Mouse (Mus musculus) embryonic stem cell, embryonic (primary cell): Measurements from ENCODE around the gene Atp6ap1l.

ENCODE experiments used
- CTCF ChIA-PET, 4 experiments: fragments of 300-600 bp in 2 of 4; fragments of 350-600 bp in 2 of 4; sonication (Branson Sonifier 250); formaldehyde crosslinking; loops; one replicate each; lab custom pipeline; 2022; ENCODE audit warnings: inconsistent platforms in 2 of 4; lab: Charles Lee
- POLR2A ChIA-PET, 4 experiments: fragments of 300-600 bp in 2 of 4; fragments of 350-600 bp in 2 of 4; sonication (Branson Sonifier 250); formaldehyde crosslinking; loops; one replicate each; lab custom pipeline; 2022; ENCODE audit warnings: antibody characterized with exemption in 4 of 4, inconsistent platforms in 1 of 4; lab: Charles Lee

Atp6ap1l gene

DNA sequence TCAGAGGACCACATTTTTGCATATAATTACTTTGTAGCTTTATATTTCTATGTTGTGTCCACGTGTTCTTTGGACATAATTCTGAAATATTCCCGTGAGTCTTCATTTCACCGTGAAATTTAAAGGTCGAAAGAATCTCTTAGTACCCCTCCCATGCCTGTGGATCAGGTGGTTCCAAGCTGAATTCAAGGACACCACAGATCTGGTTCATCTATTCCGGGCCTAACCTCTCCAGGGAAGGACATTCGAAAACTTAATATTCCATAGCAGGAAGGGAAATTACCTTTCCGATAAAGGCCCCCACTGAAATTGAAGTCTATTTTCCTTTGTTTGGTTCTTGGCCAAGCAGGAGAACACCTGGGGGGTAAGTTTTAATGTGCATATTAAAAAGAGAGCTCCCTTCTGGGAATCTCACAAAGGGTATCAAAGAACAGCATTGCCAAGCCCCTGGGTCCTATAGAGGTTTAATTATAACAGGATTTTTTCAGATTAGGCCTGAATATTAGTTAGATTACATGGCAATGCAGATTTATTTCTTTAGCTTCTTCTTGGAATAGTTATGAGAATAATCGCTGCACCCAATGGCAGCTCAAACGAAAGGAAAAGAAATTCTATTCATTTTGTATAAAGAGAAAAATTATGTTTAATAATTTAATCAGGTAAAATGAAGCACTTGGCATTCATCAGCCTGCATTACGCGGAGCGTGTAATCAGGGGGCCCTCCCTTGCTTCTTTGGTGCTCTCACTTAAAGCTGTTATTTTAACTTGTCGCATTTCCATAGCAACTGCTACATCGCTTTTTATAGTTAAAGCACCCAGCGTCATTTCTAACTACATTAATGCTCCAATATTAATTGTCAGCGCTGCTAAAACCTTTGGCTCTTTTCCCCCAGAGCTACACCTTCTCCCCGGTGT is 7.9 kb upstream of the Atp6ap1l start:
- ChIA-PET POLR2A (interaction anchor here (0.9 to 4.9 kb wide), 9 partner anchors 9 to 28 kb away, joined by 3 to 71 read pairs (median 5); partner anchors contain the start of gene Rps23 (in 2 of the 4)), CTCF (no interaction called here)

DNA sequence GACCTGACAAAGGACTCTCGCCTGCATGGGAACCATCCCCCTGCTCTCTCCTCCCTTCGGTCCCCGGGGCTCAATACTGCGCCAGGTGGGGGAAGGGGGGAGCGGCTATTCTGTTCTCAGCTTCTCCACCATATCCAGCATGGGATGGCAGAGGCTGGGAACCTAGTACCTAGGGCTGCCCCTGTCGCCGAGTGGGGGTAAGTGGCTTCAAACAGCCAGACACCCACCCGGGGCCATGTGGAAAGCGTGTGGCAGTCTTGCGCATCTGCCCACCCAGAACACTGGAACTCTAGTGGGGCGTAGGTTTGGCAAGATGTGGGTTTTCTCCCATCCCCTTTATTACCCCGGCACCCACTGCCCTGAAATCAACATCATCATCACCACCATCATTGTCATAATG is 2.2 kb upstream of the Atp6ap1l start:
- POLR2A ChIA-PET = interaction anchor here in 1 of 4 experiments (5.8 kb wide), 1 partner anchor 17 kb away, joined by 30 read pairs; the partner anchor contains the start of gene Rps23
- CTCF ChIA-PET = no interaction called here

GRCm38 (mm10) chr13:90896821-90897220 is 8.3 kb downstream of the Atp6ap1l start:
- ChIA-PET POLR2A (interaction anchor here in 1 of 4 experiments (2.3 kb wide), 1 partner anchor 27 kb away, joined by 10 read pairs; the partner anchor contains the start of gene Rps23), CTCF (no interaction called here)

- ChIA-PET POLR2A (interaction anchor here in 1 of 4 experiments (2.3 kb wide), 1 partner anchor 28 kb away, joined by 10 read pairs; the partner anchor contains the start of gene Rps23), CTCF (no interaction called here)
These were observed 9.1 kb downstream of the Atp6ap1l start for GRCm38 (mm10) chr13:90896098-90896497.

- ChIA-PET POLR2A (no interaction called here), CTCF (no interaction called here)
These were observed 10.3 kb downstream of the Atp6ap1l start for GRCm38 (mm10) chr13:90894819-90895218.

- ChIA-PET CTCF (no interaction called here), POLR2A (interaction anchor here in 1 of 4 experiments (0.6 kb wide), 1 partner anchor 66 kb away, joined by 3 read pairs; no protein-coding TSS in a partner anchor)
These were observed 15.0 kb downstream of the Atp6ap1l start for GRCm38 (mm10) chr13:90890111-90890510.

DNA sequence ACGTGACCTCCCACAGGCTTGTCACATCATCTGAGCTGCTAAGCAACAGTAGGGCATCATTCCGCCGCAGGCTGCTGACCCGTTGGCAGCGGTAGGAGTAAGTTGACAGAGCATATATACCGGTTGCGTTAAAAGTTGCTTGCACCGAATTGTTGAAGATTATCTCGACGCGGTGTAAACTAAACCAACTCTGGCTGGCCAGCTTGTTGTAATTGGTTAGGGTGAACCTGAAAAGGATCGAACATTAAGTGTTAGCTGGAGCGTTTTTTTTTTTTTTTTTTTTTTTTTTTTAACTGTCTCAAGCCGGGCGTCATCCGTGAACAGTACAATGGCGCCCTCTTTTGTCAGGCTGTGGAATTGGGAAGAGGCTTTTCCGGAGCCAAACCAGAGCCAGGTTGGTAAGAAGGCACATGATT is 18.6 kb downstream of the Atp6ap1l start:
- POLR2A ChIA-PET = interaction anchor here in 3 of 4 experiments (0.5 to 1.6 kb wide), 6 partner anchors 27 to 948 kb away, joined by 3 to 5 read pairs (median 3); no protein-coding TSS in a partner anchor
- CTCF ChIA-PET = interaction anchor here (0.5 to 0.8 kb wide), 29 partner anchors 13 to 1610 kb away, joined by 3 to 17 read pairs (median 4); no protein-coding TSS in a partner anchor

GRCm38 (mm10) chr13:90885856-90886532 is 19.2 kb downstream of the Atp6ap1l start:
- POLR2A ChIA-PET = interaction anchor here in 3 of 4 experiments (0.5 to 1.6 kb wide), 6 partner anchors 28 to 947 kb away, joined by 3 to 5 read pairs (median 3); no protein-coding TSS in a partner anchor
- CTCF ChIA-PET = interaction anchor here (0.6 to 0.8 kb wide), 28 partner anchors 12 to 1611 kb away, joined by 3 to 17 read pairs (median 4); no protein-coding TSS in a partner anchor

GRCm38 (mm10) chr13:90881727-90882429 is 23.3 kb downstream of the Atp6ap1l start:
- POLR2A ChIA-PET = interaction anchor here in 1 of 4 experiments (1.2 kb wide), 1 partner anchor 41 kb away, joined by 4 read pairs; no protein-coding TSS in a partner anchor
- CTCF ChIA-PET = no interaction called here

DNA sequence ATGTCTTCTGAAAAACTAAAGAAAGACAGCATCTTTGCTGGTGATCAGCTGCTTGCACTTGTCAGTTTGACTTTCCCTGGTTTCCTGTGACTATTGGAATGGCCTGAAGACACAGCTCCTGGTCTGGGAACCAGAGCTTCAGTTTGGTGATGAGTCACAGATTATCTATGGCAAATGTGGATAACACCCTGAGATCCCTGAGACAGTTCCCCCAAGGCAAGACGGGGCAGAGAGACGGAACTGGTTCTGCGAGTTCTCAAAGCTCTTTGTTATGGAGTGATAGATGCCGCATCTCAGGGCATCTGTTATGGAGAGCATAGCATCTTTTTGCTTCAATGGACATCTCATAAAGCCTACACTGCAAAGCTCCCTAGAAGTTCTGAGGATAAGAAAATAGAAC is 33.6 kb downstream of the Atp6ap1l start:
- ChIA-PET POLR2A (interaction anchor here in 1 of 4 experiments (2.0 kb wide), 1 partner anchor 53 kb away, joined by 9 read pairs; no protein-coding TSS in a partner anchor), CTCF (no interaction called here)

DNA sequence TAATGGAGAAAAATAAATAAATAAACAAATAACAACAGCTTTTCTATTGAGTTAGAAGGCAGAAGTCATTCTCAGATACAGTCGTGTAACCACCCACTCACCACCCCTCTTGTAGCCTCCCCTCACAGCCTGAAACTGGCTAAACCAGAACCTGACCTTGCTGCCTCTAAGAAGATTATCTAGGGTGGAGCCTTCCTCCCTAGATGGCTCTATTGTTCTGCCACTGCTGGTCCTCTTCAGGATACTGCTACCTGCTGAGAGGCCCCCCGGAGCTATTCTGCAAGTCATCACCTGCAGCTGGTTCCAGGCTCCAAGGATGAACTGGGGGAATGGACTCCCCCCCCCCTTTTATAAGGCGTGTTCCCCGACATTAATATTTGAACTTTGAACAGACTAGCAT is 36.0 kb downstream of the Atp6ap1l start:
- CTCF ChIA-PET = interaction anchor here in 1 of 4 experiments (0.7 kb wide), 1 partner anchor 9 kb away, joined by 3 read pairs; no protein-coding TSS in a partner anchor
- POLR2A ChIA-PET = interaction anchor here in 1 of 4 experiments (0.6 to 0.8 kb wide), 2 partner anchors 54 to 1210 kb away, joined by 3 read pairs; no protein-coding TSS in a partner anchor

DNA sequence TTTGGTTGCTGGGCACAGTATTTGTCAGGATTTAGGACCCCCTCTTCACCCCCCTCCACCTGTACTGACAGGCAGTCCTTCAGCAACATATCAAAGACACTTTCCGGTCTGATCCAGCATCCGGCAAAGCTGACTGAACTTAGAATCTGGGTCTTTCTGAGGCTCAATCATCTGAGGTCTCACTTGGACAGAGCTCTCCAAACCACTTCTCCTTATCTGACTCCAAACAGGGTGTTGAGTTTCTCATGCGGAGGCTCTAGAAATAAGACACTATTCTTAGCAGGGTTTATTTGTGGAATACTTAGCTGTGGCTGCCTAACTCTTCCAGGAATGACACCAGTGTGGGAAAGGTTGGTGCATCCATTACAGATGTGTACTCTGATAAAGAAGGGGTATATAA is 43.0 kb downstream of the Atp6ap1l start:
- ChIA-PET POLR2A (interaction anchor here in 1 of 4 experiments (0.6 kb wide), 1 partner anchor 11 kb away, joined by 3 read pairs; no protein-coding TSS in a partner anchor), CTCF (no interaction called here)

DNA sequence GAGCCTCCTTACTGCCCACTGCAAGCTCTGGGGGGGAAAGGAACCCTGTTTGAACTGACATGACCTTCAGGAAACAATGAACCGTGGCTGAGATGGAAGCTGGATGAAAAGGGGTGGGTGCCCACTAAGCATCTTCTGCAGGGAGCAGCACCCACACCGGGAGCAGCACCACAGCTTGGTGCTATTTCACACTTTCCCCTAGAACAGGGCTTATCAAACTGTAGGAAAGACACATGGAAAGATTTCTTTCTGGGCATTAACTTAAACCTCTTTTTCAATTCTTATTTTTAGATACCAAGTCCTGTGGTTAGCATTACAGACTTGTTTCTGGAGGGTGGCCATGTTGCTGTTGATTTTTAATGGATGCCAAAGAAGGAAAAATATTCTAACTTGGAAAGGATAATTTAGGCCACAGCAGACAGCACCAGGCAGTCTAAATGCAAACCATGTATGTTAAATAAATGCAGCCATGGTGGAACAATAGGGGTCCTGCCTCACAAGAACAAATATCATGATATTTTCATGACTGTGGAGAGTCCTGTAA is 44.2 kb downstream of the Atp6ap1l start:
- POLR2A ChIA-PET = no interaction called here
- CTCF ChIA-PET = interaction anchor here in 1 of 4 experiments (1.0 kb wide), 1 partner anchor 1227 kb away, joined by 3 read pairs; no protein-coding TSS in a partner anchor

DNA sequence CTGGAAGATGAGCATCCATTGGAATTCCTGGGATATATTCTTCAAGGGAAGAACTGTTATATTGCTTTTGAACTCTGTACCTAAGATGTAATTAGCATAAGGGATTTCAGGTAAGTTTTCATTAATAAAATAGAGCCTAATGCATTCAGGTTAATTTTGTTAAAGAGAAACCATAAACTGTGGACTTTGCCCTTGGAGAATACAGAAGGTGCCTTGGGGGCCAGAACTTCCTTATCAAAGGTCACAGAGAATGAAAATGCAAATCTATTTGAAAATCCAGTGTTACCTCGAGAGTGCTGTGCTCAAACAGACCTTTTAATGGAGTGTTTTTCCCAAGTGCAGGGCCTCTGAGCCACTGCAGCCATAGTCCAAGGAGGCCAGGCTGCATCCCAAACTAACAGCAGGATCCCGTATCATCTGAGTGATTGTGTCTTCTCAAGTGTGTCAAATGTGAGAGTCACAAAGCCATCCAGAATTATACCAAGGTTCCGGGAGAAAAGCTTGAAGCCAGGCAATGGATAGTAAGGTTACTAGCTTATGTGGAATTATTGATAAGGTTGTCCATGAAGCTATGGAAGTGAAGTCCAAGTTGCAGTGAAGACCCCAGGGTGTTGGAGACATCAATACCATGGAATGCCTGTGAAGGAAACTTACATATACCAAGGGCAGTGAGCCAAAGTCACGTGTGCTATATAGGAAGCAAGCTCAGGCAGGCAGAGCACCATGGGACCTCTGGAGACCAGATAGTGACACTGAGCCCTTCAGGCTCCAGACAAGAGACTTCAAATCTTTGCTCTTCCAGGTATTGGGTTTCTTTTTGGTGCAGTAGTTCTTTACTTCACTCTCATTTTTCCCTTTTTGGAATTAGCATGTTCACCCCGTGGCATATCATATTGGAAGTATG is 52.2 kb downstream of the Atp6ap1l start:
- ChIA-PET CTCF (interaction anchor here in 1 of 4 experiments (0.6 kb wide), 1 partner anchor 33 kb away, joined by 5 read pairs; no protein-coding TSS in a partner anchor), POLR2A (no interaction called here)

DNA sequence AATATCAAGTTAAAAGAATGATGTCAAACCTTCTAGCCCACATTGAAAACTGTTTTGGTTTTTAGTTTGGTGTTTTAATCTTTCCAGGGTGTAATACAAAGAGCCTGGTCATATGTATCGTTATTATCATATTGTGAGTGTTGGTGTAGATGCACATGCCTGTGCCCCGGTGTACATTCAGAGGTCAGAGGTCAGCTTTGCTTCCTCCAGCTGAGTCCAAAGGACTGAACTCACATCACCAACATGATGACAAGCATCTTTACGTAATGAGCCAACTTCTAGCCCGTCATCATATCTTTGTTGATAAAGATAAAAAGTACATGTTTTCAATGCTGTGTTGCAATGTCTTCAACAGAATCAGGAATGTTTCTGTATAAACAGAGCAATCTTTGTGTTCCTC is 53.4 kb downstream of the Atp6ap1l start:
- POLR2A ChIA-PET = no interaction called here
- CTCF ChIA-PET = no interaction called here

- POLR2A ChIA-PET = no interaction called here
- CTCF ChIA-PET = interaction anchor here in 1 of 4 experiments (0.6 kb wide), 1 partner anchor 747 kb away, joined by 3 read pairs; no protein-coding TSS in a partner anchor
These were observed 61.0 kb downstream of the Atp6ap1l start for GRCm38 (mm10) chr13:90844191-90844590.

DNA sequence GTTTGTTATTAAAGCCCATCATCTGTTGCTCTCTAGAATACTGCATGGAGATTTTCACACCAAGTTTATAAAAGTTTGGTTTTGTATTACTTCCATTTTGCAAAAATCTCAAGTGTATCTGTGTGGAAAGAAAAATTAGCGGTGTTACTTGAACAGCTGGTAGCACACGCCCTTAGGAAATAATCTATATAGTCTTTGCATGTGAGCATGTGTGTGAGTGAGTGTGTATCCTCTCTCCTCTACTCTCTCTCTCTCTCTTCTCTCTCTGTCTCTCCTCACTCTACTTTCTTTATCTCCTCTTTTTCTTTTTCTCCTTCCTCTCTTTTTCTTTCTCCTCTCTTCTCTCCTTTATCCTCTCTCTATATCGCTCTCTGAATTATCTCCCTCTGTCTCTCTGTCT is 61.7 kb downstream of the Atp6ap1l start:
- CTCF ChIA-PET = no interaction called here
- POLR2A ChIA-PET = no interaction called here
